33 mouse cellular contexts compared by ENCODE assay signal in the genomic region with DNA sequence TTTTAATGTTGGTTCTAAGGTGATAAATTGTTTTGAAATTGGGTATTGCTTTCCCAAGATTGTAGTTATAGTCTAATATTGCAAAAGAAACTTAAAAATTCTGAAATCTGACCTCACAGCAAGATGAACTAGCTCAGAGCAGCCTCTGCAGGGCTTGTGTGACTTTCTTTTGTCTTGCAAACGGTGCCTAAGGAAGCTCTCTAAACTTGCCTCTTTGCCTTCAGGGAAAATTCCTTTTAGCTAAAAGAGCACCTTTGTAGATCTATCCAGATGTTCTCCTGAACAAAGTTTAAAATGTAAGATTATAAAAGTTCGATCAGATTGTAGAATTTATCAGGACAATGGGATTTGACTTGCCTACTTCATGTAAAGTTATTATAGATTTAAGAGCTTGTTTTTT.
"Had no signal": no experiment of that assay in that cellular context is flagged by ENCODE, and none has a peak within 500 bp of the region (broad histone marks: within the 10 kb centered on the region; RNA-seq: fewer than 3 reads in every experiment).

No protein-coding gene starts in this region.

- H3K4me2 ChIP-seq: heart, embryonic 12.5 days; heart, embryonic 13.5 days; heart, embryonic 15.5 days; hindbrain, embryonic 12.5 days; hindbrain, embryonic 13.5 days; hindbrain, embryonic 15.5 days; intestine, embryonic 15.5 days; kidney, embryonic 15.5 days had no signal

- H3K9me3 ChIP-seq: hindbrain, embryonic 15.5 days; intestine, embryonic 15.5 days had no signal

- H3K27me3 ChIP-seq: heart, embryonic 12.5 days; heart, embryonic 13.5 days; heart, embryonic 15.5 days; hindbrain, embryonic 12.5 days; hindbrain, embryonic 13.5 days; hindbrain, embryonic 15.5 days; intestine, embryonic 15.5 days; kidney, embryonic 15.5 days had no signal

- H3K36me3 ChIP-seq: heart, embryonic 12.5 days; heart, embryonic 13.5 days; heart, embryonic 15.5 days; hindbrain, embryonic 10.5 days; hindbrain, embryonic 12.5 days; hindbrain, embryonic 13.5 days; hindbrain, embryonic 15.5 days; intestine, embryonic 15.5 days; kidney, embryonic 15.5 days had no signal

- H3K4me3 ChIP-seq: heart, embryonic 12.5 days; heart, embryonic 13.5 days; heart, embryonic 15.5 days; hindbrain, embryonic 10.5 days; hindbrain, embryonic 12.5 days; hindbrain, embryonic 13.5 days; hindbrain, embryonic 15.5 days; intestine, embryonic 15.5 days; kidney, embryonic 15.5 days; layer of hippocampus, adult 2 months; left cerebral cortex, adult 2 months had no signal

- H3K27ac ChIP-seq: heart, embryonic 13.5 days; heart, embryonic 15.5 days; hindbrain, embryonic 10.5 days; hindbrain, embryonic 12.5 days; hindbrain, embryonic 13.5 days; hindbrain, embryonic 15.5 days; hindbrain, postnatal 0 days; intestine, embryonic 15.5 days; kidney, embryonic 15.5 days; kidney, postnatal 0 days; layer of hippocampus, adult 2 months; left cerebral cortex, adult 2 months had no signal

- H3K4me1 ChIP-seq: heart, embryonic 12.5 days; heart, embryonic 13.5 days; heart, embryonic 15.5 days; hindbrain, embryonic 10.5 days; hindbrain, embryonic 12.5 days; hindbrain, embryonic 13.5 days; hindbrain, embryonic 15.5 days; intestine, embryonic 15.5 days; kidney, embryonic 15.5 days had no signal

- DNase-seq: heart, postnatal 10 days; heart, postnatal 14 days; heart, postnatal 36 days; heart, postnatal 4 days; kidney, adult 11 months; kidney, adult 18-20 months; kidney, adult 2 months; kidney, adult 8-10 months; kidney, adult 9 months; kidney, postnatal 10 days; kidney, postnatal 14 days; kidney, postnatal 25 days; kidney, postnatal 36 days; kidney, postnatal 4 days; layer of hippocampus, adult 9-11 months; layer of hippocampus, postnatal 36 days had no signal

- H3K9ac ChIP-seq: heart, embryonic 12.5 days; heart, embryonic 13.5 days; heart, embryonic 15.5 days; hindbrain, embryonic 12.5 days; hindbrain, embryonic 13.5 days; hindbrain, embryonic 15.5 days; intestine, embryonic 15.5 days; kidney, embryonic 15.5 days had no signal

- ATAC-seq: hindbrain, embryonic 16.5 days; hindbrain, postnatal 0 days; inflammation-experienced regulatory T-cells, adult 6 months; intestine, embryonic 15.5 days; intestine, embryonic 16.5 days; intestine, postnatal 0 days had no signal
